Mouse (Mus musculus) layer of hippocampus, adult 2 months (tissue): ENCODE measurements at regions not wholly inside any gene's neighbourhood (a gene's known extent, or its start where the extent isn't known, plus 50 kb on each side); places are given as distances from the start of the nearest gene placed in this dataset.

Experiments
- DNase-seq, 2 experiments: peaks; one replicate each; pipeline ENCODE4 v3.0.0; 2022; ENCODE audit warnings: low spot score in 2 of 2
- H3K27ac ChIP-seq: fragments of 200-600 bp; 2 replicates; pipeline ENCODE4 v1.8.1; 2022
- H3K4me3 ChIP-seq: fragments of 200-600 bp; 2 replicates; pipeline ENCODE4 v1.8.1; 2022; ENCODE audit warnings: mild to moderate bottlenecking
- CTCF ChIP-seq: fragments of 200-600 bp; conservative IDR thresholded peaks from 2 replicates; pipeline ENCODE4 v1.8.1; 2022; ENCODE audit warnings: antibody characterized with exemption, mild to moderate bottlenecking, moderate library complexity

DNA sequence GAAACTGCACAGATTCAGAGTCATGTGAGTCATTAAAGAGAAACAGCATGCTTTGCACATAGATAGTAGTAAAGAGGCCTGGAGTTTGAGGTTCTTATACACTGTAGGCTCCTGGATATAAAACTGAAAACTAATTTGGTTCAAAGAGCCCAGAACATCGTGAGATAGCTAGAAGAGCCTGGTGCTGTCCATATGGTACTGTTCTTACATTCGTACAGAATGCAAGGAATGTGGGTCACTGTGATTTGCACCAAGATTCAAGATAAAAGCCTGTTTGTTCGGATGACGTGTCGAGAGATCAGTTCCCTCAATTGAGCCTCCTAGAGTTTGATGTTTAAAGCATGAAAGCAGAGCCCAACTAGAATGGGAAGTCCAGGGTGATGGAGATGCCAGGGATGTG, 230.2 kb upstream of the Myt1l start:
- H3K27ac ChIP-seq = no peak overlapping the region
- no peak for TF ChIP-seq CTCF
- H3K4me3 ChIP-seq = no peak overlapping the region
- no peak for DNase-seq

DNA sequence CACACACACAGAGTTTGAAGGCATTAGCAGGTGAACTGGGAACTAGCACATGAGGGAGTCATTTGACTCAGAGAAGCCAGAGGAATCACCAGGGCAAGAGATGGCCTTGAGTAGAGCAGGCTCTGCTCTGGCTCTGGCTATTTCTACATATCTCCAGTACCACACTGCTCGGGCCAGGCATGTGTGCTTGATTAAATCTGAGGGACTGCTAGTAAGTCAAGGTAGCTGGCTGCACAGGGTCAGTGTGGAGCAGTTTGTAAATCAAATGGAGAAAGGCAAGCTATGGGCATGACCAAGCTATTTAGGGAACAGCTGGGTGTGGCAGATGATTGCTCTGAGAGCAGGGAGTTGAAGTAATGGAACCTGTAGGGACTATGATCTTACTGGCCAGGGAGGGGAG, 212.5 kb upstream of the Myt1l start:
- DNase-seq = no peak
- TF ChIP-seq CTCF = no peak
- Histone ChIP-seq H3K4me3 (no peak overlapping the region), H3K27ac (no peak overlapping the region)

DNA sequence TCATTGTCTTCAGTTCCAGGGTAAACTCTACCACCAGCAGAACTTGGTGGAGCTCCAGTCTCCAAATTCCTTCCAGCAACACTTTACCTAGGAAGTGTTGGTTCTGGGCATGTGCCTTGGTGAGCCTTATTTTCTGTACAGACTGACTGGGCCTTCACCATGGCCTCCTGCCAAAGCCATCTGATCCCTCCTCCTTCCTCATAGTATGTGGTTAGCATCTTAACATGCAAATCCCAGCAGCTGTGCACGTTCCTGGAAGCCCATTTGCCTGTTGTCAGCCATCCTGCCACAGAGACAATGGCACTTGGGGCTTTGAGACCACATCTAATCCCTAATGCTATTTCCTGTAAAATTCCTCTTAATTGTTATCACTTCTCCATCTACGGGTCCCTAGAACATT, 206.7 kb upstream of the Myt1l start:
- TF ChIP-seq CTCF = no peak
- DNase-seq = no peak
- H3K27ac ChIP-seq = no peak overlapping the region
- H3K4me3 ChIP-seq = no peak overlapping the region

DNA sequence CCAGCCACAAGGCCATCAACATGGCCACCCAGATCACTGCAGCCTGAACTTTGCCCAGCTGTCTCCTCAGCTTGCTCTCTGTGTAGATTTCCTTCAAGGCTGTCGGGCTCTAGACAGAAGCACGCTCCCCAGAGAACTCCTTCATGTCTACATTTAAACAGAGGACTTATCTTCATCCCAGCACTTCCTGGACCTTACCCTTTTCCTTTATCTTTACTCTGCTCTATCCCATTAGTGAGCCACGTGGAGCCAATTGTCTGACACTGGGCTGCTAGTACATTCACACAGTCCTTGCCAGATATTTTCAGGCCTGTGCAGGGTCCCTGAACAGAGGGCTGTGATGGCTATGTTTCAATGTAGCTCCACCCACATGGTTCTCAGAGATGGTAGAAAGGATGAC, 204.7 kb upstream of the Myt1l start:
- TF ChIP-seq CTCF = no peak
- H3K4me3 ChIP-seq = no peak overlapping the region
- H3K27ac ChIP-seq = no peak overlapping the region
- DNase-seq = no peak

DNA sequence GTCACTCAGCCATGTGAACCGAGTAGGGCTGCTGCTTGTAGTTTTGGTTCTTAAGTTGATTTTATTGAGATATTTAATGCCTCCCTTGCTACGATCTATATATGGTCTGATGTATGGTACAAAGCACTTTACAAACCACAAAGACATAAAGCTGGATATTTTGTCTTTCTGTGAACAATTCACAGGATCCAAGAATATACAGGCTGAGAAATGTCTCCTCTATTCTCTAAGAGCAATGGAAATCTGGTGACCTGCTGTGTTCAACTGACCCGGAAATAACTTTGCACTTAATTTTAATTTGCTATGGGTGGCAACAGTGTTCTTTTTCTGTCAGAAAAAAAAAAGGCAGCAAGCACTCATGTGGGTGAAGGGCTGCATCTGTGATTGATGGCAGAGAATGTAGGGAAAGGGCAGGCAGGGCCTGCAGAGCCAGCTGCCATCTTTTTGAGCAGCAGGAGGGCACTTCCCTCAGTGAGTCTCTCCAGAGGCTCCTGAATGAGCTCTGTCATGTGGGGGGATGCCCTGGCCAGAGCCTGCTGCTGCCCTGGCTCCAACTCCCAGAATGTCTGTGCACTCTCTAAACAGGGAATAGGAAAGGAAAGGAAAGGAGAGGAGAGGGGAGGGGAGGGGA, 192.2 kb upstream of the Myt1l start:
- DNase-seq = peak; percentile 9 to 20
- TF ChIP-seq CTCF = no peak

DNA sequence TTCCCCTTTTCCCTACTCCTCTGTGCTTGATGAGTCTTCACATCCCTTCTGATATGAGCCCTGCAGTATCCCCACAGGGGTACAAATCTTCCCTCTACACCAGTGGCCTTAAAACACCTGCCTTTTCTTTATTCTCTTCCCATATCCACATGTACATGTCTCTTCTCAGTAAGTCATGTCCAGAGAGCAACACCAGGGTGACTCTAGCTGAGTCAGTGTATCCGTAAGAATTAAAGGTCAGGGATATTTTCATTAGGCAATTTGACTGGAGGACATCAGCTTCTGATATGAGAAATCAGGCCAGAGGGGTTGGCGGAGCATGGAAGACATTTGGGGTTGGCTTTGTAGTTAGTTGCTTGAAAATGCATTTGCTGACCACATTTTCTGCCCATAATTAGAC, 190.8 kb upstream of the Myt1l start:
- Histone ChIP-seq H3K4me3 (no peak overlapping the region), H3K27ac (no peak overlapping the region)
- no peak for DNase-seq
- TF ChIP-seq CTCF = no peak

More for the DNA sequence above, 192.2 kb upstream of the Myt1l start:
- Histone ChIP-seq H3K27ac (no peak overlapping the region), H3K4me3 (no peak overlapping the region)

DNA sequence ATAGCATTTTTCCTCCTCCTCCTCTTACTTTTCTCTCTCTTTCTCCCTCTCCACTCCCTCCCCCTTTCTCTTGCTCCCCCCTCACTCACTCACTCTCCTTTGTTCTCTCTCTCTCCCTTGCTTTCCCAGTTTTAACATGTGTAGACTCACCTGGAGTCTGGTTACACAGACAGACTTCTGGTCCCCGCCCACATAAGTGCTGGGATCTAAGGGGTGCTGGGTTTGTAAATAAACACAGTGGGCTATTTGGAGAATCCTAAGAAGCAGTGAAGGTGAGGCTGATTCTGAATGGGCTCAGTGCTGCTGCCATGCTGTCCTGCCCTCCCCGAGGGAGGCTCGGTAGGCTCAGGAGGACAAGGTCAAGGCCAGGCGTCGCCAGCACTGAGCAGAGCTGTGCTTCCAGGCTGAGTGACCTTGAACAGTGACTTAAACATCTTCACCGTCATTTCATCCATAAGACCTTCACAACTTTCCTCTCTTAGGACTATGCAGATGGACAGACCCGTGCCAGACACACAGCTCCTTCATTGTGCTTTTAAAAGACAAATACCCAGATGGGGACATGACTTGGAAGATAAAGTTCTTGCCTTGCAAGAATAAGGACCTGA, 186.7 kb upstream of the Myt1l start:
- no peak for TF ChIP-seq CTCF
- Histone ChIP-seq H3K4me3 (no peak overlapping the region), H3K27ac (no peak overlapping the region)
- no peak for DNase-seq

DNA sequence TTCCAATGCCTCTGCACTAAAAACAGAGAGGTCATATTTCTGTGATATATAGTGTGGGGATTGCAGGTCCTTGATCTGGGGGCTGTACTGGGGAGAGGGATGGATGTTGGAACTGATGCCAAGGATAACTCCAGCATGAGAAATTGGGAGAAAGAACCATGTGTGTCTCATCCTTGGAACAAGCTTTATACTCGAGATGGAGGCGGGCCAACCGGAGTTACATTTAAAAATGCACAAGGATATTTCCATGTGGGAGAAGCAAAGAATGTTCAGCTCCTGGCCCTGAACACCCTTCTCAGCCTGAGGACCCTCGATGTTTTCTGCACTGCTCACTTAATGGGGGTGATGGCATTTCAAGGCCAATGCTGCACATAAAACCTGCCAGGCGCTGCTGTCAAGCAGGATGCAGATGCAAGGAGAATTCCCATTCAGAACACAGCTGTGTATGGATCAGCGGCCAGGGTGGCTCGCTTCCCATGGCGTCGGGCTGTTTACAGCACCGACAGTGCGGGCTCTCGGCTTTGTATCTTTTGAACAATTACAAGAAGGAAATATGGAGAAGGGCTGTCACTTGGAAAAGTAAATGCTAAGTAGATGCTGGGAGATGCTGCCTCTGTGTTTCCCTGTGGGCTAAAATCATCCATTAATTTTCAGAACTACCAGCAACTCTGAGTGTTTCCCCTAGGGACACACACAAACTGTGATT, 184.9 kb upstream of the Myt1l start:
- no peak; the same call in 1 of the 2 replicates for TF ChIP-seq CTCF
- Histone ChIP-seq H3K27ac (peak overlapping the region; percentile 28; the same call in 1 of the 2 replicates), H3K4me3 (no peak overlapping the region)
- no peak for DNase-seq

DNA sequence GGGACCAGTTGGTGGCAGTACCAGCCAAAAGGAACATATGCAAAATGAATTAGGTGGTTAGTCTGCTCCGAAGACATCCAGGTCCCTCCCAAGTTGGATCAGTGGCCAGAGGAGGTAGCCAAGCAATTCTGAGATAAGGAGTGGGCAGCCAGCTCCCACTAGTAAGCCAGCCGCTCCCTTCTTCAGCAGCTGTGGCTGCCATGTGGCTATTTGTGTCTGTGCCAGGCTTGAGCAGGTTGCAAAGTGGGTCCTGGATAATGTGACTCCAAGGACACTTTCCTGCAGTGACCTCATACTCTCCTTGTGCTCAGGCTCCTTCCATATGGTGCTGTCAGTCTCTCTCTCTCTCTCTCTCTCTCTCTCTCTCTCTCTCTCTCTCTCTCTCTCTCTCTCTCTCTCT, 179.5 kb upstream of the Myt1l start:
- DNase-seq = no peak
- Histone ChIP-seq H3K27ac (no peak overlapping the region), H3K4me3 (no peak overlapping the region)
- no peak for TF ChIP-seq CTCF

DNA sequence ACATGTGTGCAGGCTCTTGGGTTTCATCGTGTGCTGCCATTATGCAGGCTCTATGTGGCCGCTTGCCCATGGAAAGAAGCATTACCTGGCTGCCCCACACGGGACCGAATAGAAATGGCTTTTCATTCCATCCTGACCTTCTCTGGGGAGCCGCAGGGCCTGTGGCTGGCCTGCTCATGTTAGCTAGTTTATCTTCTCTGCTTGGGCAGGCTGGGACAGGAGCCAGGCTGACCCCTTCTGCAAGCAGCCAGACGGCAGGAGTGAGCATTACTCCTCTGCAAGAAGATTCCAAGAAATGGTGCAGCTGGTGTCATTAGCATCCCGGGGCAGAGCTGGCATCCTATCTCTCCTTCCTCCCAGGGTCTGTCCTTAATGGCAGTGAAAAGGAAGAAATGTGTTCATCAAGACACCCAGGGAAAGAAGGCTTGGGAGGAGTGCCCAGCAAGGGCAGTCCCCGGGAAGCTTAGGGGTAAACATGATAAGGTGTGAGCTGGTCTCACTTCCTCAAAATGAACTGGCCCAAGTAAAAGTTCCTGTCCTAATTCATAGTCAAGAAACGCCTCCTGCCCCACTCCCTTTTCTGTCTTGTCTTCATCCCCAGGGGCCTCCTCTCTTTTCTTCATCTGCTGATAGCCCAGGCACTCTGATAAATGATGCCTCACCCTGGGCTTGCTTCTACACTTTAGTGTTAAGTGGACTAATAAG, 178.9 kb upstream of the Myt1l start:
- no peak for DNase-seq
- TF ChIP-seq CTCF = no peak
- H3K27ac ChIP-seq = no peak overlapping the region
- H3K4me3 ChIP-seq = no peak overlapping the region

DNA sequence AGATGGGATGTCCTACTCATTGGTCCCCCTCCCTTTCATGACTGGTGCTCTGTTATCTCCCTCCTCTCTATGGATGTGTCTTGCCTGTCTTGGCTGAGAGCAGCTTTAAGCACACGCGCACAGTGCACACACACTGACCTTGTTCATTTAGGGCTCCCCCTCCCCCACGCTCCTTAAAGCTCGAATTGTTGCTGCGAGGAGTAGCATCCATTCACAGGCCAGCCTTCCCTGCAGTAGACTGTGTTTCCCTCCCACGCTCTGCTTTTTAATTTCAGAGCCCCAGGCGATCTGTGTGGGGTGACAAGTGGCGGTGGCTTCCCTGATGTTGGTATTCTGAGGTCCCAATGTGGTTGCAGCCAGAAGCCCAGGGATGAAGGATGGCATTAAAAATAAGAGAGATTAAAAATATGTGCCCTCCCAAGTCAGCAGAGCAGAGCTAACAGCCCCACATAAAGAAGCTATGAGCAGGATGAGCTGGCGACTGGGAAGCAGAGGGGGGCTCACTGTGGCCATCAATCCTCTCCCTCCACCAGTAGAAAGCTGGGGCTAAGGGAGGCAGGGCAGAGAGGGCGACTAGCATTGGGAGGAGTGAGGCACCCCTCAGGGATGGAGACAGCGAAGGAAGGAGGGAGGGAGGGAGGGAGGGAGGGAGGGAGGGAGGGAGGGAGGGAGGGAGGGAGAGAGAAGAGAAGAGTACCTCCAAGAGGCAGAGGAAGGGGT, 174.2 kb upstream of the Myt1l start:
- no peak for TF ChIP-seq CTCF
- Histone ChIP-seq H3K27ac (0 out of 2 replicates have a peak overlapping the region, but pooled peaks have one; percentile 3), H3K4me3 (no peak overlapping the region)
- peak in 1 of 2 experiments; percentile 21 for DNase-seq

DNA sequence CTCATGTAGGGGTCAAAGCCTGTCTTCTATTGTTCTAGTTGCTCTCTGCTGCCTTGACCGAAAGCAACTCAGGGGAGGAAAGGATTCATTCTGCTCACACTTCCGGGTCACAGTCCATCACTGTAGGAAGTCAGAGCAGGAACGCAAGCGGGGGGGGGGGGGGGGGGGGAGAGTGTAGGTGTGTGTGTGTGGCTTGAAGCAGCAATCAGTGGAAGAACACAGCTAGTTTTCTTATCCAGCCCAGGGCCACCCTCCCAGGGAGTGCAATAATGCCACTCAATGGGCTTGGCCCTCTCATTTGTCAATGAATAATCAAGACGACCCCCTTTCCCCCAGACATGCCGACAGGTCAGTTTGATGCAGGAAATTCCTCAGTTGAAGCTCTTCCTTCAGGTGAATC, 173.4 kb upstream of the Myt1l start:
- no peak overlapping the region for H3K4me3 ChIP-seq

More for the DNA sequence above, 173.4 kb upstream of the Myt1l start:
- no peak overlapping the region for H3K27ac ChIP-seq
- TF ChIP-seq CTCF = no peak
- DNase-seq = no peak
